Mouse (Mus musculus) ES-Bruce4 (cell line): Measurements from ENCODE around the gene Tspan2.

Experiments
- CTCF ChIP-seq: IDR thresholded peaks from one replicate; pipeline ENCODE4 v1.8.1; 2011; ENCODE audit warnings: low read depth, low read length
- EP300 ChIP-seq: IDR thresholded peaks from 2 replicates; pipeline ENCODE4 v1.6.1; 2011; ENCODE audit warnings: low read depth, low read length; ENCODE audit not compliant: insufficient read depth
- POLR2A ChIP-seq: IDR thresholded peaks from one replicate; pipeline ENCODE4 v1.8.1; 2011; ENCODE audit warnings: low read length; ENCODE audit not compliant: insufficient read depth

- TF ChIP-seq CTCF, result no peak
- no peak for TF ChIP-seq EP300
- no peak for TF ChIP-seq POLR2A
These were observed 9.4 kb upstream of the Tspan2 start for GRCm38 (mm10) chr3:102724798-102725459.
